Mouse (Mus musculus): ENCODE data around the gene C1qtnf2.
A peak's percentile ranks its signal among the peaks of the same experiment; 100 is the strongest.

The C1qtnf2 gene

DNA sequence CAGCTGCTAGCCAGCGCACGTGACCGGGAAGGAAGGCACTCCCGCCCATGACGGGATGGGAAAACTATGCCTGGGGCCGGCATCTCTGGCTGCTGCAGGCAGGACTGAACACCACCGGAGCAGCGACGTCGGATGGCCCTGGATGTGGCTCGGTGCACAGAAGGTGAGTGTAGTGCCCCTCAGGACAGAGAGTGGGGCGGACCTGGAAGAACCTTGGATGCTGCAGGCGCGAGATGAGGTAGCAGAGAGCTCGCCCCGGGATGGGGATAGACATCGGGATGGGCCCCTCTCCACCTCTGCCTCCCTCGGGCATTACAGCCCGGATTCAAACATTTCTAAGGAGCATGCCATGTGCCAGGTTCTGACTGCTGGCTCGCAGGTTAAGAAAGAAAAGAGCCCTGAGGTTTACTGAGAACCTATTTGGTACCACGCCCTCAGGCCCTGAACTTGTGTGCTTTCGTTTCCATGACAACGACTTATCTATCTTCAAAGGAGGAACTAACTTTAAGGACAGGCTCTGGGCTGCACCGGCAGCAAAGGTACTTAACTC, at the start of gene C1qtnf2:
Gene C1qtnf2 (plus strand): TSS at position 52 of the 550 bp plus-strand sequence.
- peak; percentile 78 for DNase-seq (ENCODE audit: low read depth, low spot score)

- DNase-seq (ENCODE audit: low read depth, low spot score): peak; percentile 67
These were observed 49.7 kb upstream of the C1qtnf2 start for GRCm38 (mm10) chr11:43424386-43424785.

GRCm38 (mm10) chr11:43425166-43425709, 48.8 kb upstream of the C1qtnf2 start:
- DNase-seq (ENCODE audit: low read depth, low spot score): peak; percentile 51

- peak; percentile 91 for DNase-seq (ENCODE audit: low read depth, low spot score)
These were observed 48.2 kb upstream of the C1qtnf2 start, which contains the start of gene Pttg1 for GRCm38 (mm10) chr11:43425824-43426413. Gene Pttg1 (minus strand): TSS chr11:43426251.

DNA sequence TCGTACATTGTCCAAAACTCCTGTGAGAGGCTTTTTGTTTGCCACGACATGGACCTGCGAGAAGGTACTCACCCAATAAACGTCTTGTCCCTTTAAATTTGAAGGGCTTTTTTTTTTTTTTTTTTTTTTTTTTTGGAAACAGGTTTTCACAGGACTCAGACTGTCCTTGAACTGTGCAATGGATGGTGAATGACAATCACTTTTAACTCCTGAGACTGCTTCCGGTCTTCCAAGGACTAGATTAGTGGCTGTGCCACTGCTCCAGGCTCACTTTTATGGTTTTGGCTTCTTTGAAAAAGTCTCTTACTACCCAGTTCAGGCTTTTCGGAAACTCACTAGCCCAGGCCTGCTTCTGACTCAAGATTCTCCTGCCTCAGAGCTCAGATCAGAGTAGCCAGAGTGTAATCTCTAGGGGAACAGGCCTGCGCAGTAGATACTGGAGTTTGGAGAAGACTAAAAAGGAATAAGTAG, 47.6 kb upstream of the C1qtnf2 start:
- DNase-seq (ENCODE audit: low read depth, low spot score): peak; percentile 61

DNA sequence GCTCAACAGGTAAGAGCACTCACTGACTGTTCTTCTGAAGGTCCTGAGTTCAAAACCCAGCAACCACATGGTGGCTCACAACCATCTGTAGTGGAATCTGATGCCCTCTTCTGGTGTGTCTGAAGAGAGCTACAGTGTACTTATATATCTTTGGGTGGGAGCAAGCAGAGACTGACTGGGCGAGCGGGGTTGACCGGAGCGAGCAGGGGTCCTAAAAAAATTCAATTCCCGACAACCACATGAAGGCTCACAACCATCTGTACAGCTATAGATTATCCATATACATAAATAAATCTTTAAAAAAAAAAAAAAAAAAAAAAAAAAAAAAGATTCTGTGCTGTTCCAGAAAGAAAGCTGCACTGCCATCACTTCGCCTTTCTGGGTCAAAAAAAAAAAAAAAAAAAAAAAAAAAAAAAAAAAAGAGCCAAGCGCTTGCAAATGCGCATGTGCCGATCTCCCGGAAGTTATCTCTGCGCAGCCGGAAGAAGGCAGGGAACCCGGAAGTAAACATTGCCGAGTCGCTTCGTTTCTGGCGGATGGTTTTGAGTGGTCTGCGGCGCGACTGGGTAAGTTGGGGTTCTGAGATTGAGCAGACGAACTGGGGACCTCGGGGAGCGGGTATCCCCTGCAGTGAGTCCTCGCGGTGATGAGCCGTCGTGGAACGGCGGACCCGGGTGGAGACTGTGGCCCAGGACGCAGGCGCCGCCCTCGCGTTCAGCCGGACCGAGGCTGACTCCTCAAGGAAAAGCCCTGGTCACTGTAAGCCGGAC, 40.6 kb upstream of the C1qtnf2 start, which contains the start of gene Slu7:
Gene Slu7 (plus strand): TSS at position 491 of the 770 bp plus-strand sequence.
- peak; percentile 84 for DNase-seq (ENCODE audit: low read depth, low spot score)

GRCm38 (mm10) chr11:43434024-43434407, 40.1 kb upstream of the C1qtnf2 start:
- no peak for DNase-seq (ENCODE audit: low read depth, low spot score)

GRCm38 (mm10) chr11:43441121-43441520, 33.0 kb upstream of the C1qtnf2 start:
- DNase-seq (ENCODE audit: low read depth, low spot score): no peak

GRCm38 (mm10) chr11:43443183-43443582, 30.9 kb upstream of the C1qtnf2 start:
- DNase-seq (ENCODE audit: low read depth, low spot score): no peak

DNA sequence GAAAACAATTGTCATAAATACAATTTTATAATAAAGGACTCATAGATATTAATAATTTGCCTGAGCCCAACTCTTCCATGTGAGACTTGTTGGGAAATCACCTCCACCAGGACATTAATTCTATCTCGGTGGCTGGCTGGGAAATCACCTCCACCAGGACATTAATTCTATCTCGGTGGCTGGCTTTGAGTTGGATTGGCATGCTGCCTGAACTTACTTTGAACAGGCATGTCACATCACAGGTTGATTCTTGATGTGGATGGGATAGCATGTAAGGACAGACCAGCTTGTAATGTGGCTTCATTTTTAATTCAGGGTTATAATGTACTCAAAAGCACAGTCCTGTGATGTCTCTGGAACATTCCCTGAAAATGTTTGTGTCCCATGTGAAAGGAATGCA, 24.2 kb upstream of the C1qtnf2 start:
- no peak for DNase-seq (ENCODE audit: low read depth, low spot score)

DNA sequence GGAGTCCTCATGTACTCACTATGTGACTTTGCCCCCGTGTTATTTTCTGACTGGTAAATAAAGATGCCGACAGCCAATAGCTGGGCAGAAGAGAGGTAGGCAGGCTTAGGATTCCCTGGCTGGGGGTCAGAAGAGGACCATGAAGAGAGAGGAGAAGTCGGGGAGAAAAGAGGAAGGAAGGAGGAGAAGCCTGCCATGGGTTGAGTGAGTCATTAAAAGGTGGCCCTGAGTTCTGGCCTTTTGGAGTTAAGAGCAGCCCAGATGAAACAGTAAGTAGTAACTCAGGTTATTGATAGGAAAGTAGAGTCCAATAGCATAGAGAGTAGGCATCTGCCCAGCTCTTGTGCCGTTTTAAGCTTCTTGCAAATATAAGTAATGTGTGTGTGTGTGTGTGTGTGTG, 22.8 kb upstream of the C1qtnf2 start:
- no peak for DNase-seq (ENCODE audit: low read depth, low spot score)

DNA sequence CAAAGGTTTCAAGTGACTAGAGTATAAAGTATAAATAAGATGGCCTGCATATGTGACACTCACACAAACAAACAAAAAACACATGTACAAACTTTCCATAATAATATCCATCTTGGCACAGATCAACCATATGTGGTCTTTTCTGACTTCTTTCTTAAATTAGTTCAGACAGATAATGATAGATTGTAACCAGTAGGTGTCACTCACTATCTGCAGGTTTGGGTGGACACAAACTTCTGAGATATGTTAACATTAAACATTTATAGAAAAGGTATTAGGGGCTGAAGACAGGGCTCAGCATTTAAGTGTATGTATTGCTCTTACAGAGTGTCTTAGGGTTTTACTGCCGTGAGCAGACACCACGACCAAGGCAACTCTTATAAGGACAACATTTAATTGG, 21.8 kb upstream of the C1qtnf2 start:
- DNase-seq (ENCODE audit: low read depth, low spot score): no peak

DNA sequence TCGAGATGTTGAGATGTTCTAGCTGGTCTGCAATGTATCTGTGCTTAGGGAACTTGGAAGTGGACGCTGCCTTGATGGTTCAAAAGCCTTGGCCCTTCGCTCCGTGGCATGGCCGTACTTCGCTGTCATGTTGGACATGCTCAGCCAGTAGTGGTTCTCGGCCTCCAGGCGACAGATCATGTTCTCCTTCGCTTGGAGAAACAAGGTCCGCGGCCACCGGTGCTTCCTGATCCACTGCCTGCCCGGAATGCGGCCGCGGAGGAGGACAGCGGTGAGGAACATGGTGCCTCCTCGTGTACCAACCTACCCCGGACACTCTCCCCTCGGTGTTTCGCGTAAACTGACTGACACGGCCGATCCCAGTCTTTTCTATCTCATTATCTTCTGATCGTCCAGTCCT, 10.9 kb upstream of the C1qtnf2 start:
- DNase-seq (ENCODE audit: low read depth, low spot score): no peak

DNA sequence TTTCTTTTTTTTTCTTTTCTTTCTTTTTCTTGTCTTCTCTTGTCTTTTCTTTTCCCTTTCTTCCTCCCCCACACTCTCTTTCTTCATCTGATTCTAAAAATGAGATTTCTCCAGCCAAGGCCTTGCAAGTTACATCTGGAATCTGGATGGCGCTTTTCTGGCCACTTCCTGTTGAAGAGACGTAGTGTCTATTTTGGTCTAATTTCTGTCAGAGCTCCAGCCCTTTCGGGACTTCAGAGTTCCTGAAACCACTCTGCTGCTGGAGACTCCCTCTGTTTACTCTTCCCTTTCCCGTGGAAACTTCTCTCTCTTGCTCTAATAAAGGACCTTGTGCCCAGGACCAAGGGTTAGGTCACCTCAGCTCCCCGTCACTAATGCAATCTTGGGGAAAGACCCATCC, 4.0 kb upstream of the C1qtnf2 start:
- DNase-seq (ENCODE audit: low read depth, low spot score): no peak

DNA sequence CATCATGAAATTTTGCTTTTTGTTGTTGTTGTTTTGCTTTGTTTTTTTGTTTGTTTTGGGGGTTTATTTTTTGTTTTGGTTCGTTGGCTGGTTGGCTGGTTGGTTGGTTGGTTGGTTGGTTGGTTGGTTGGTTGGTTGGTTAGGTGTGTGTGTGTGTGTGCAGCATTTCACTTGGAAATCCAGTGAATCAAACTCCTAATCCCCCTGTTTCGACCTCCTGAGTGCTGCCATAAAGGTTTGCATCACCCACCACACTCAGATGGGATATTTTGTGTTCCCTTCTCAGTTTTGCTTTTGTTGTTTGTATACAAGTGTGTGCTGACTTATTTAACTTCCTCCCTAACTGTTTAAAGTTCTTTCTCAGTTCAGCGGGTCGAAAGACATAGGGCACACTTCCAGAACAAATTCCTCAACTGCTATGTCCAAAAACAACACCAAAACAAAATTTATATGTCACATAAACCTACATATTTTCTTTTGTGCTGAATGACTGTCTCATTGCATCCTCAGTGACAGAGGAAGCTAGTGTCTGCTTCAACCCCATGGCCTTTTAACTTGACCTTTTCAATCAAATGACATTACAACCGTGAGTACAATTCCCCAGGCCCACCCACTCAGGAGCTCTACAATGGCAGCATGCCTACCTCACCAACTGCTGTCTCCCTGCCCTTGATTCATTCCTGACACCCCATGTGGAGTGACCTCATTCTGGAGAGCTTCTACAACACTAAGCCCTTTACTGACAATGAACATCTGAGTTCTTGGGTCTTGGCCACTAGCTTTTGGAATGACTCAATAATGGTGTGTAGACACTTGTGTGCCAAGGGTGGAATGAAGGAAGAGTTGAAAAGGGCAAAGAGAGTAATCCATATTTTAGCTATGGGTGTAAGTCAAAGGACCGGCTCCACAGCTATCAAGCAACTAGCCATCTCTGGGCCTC, 2.9 kb upstream of the C1qtnf2 start:
- DNase-seq (ENCODE audit: low read depth, low spot score): no peak

- no peak for DNase-seq (ENCODE audit: low read depth, low spot score)
These were observed 961 bp upstream of the C1qtnf2 start for GRCm38 (mm10) chr11:43473115-43473514.

DNA sequence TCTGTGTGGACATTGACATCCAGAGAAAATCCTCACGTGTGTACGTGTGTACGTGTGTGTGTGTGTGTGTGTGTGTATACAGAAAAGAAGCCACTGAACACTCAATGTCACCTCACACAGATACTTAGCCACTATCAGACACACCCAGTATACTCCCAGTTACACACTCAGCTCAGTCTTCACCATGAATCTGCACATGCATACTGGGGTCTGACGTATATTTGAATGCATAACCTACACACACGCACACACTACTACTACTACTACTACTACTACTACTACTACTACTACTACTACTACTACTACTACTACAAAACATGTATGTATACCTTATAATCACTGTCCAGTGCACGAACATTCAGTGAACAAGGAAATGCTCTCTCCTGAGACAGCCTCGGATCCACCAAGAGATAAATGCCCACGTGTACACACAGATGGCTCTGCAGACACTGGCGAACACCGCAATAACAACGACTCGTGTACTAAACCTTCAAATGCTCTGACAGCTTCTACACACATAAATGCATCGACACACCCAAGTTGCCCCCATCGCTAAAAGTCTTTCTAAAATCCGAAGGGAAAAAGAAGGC, 346 bp upstream of the C1qtnf2 start:
- no peak for DNase-seq (ENCODE audit: low read depth, low spot score)

GRCm38 (mm10) chr11:43479376-43479775, 5.3 kb downstream of the C1qtnf2 start:
- no peak for DNase-seq (ENCODE audit: low read depth, low spot score)

- DNase-seq (ENCODE audit: low read depth, low spot score): no peak
These were observed 6.5 kb downstream of the C1qtnf2 start for GRCm38 (mm10) chr11:43480561-43480960.

DNA sequence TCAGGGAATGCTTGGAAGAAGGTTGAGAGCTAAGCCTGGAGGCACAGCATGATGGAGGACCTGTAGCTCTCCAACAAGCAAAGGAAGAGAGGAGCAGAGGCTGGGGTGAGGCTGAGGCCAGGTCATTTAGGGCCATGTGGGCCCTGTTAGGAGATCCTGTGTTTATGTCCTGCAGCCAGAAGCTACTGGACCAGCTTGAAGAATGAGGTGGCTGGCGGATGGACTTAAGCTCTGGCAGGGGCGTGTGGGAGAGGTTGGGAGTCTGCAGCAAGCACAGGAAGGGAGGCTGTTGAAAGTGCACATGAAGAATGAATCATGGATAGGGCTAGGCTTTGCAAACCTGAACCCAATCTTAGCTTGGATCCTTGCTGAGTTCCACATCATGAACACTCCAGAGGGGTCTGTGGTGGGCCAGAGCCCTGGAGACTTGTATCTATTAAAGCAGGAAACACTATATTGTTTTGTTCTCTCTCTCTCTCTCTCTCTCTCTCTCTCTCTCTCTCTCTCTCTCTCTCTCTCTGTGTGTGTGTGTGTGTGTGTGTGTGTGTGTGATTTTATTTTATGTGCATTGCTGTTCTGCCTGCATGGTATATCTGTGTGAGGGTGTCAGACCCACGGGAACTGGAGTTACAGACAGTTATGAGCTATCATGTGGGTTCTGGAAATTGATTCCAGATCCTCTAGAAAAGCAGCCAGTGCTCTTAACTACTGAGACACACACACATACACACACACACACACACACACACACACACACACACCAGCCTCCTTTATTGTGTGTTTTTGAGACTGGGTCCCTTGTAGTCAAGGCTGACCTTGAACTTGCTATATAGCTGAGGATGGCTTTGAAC, 7.8 kb downstream of the C1qtnf2 start:
- no peak for DNase-seq (ENCODE audit: low read depth, low spot score)

Data from ZHBTc4 (cell line).